Mouse (Mus musculus): ENCODE measurements at regions not wholly inside any gene's neighbourhood (a gene's known extent, or its start where the extent isn't known, plus 50 kb on each side); places are given as distances from the start of the nearest gene placed in this dataset.

DNA sequence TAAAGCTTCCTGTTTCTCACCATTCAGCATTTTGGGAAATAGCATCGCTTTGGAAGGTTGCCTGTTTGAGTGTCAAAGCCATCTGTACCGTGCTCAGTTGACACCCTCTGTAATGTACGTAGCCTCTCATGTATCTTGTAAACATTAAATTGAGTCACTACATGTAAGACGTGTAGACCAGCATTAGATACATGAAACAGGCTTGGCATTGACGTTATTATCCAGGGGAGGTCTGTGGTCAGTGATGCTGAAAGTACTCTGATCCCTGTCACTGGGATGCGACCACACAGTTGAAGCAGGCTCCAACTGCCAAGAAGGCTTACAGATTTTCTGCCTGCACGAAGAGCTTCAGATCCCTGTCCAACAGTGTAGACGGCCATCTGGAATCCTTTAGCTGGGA, 872.3 kb upstream of the Lrrc6 start:
- Histone ChIP-seq H3K4me2 (no peak overlapping the region), H3K27me3 (no peaks in the 10 kb centered on the region), H3K4me3 (no peak overlapping the region), H3K4me1 (replicated peaks) (no peaks in the 10 kb centered on the region), H3K36me3 (no peaks in the 10 kb centered on the region), H3K9me3 (replicated peaks) (no peaks in the 10 kb centered on the region), H3K9ac (no peak overlapping the region), H3K27ac (no peak overlapping the region)
- no peak for ATAC-seq (replicated peaks; ENCODE audit: insufficient number of reproducible peaks, insufficient read depth, low FRiP score, low read depth)
- 70% methylated on average over 8 of the region's 8 CpGs for WGBS

DNA sequence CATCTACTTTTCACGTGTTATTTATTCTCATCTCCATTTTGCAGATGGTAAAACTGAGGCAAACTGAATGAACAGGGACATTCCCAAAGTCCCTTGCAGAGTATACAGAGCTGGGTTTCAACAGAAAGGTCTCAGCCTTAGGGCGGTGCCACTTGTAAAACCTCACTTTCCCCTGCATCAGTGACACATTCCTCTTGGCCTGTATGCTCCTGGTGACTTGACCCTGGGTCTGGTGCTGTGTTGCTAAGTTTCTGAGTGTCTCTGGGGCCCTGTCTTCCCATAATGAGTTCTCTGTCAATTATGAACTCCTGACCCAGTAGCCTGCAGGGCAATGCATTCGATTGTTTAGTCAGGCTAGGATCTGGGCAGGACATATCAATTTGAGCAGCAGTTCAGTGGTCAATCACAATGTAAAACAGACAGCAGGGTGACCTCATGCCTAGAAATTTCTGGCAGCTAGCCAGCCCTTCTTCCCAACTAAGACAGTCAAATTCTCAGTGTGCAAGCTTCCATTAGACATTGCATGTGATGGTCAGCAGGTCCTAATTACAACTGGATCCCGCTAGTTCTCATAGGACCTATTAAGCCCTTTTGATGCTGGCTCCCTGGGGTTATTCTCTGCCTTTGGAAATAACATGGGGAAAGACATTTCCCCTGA, 863.5 kb upstream of the Lrrc6 start:
- ATAC-seq (replicated peaks; ENCODE audit: insufficient number of reproducible peaks, insufficient read depth, low FRiP score, low read depth), result no peak
- WGBS, result 66% methylated on average over 4 of the region's 4 CpGs

GRCm38 (mm10) chr15:67361012-67361571, 860.4 kb upstream of the Lrrc6 start:
- no peak overlapping the region for H3K4me3 ChIP-seq
- no peak for ATAC-seq (replicated peaks; ENCODE audit: insufficient number of reproducible peaks, insufficient read depth, low FRiP score, low read depth)
- no peak overlapping the region for H3K27ac ChIP-seq

More for the DNA sequence above, 863.5 kb upstream of the Lrrc6 start:
- no peak overlapping the region for H3K9ac ChIP-seq
- H3K27me3 ChIP-seq, result no peaks in the 10 kb centered on the region
- no peak overlapping the region for H3K4me2 ChIP-seq
- no peak overlapping the region for H3K27ac ChIP-seq
- no peaks in the 10 kb centered on the region for H3K9me3 ChIP-seq (replicated peaks)
- no peak overlapping the region for H3K4me3 ChIP-seq
- H3K4me1 ChIP-seq (replicated peaks), result peaks cover 9% of the 10 kb centered on the region; the same call in 1 of the 2 replicates
- H3K36me3 ChIP-seq, result no peaks in the 10 kb centered on the region

DNA sequence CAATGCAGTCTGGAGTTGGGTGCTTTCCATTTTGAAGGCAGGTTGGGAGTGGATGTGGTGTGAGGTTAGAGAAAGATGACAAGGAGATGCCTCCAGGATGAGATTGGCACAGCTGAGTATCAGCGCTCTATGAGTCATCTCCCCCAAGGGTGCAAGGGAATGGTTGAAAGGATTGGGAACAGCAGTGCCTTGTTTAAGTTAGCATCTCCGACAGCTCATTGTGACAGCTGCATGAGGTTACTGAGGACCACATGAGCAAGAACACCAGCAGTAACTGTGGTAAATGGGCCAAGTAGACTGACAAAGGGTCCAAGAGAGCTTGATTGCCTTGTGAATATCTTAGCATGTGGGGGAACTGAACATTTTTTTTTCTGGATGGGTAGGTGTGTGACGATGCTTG, 857.2 kb upstream of the Lrrc6 start:
- H3K27me3 ChIP-seq, result no peaks in the 10 kb centered on the region
- no peak overlapping the region for H3K4me2 ChIP-seq
- no peaks in the 10 kb centered on the region for H3K36me3 ChIP-seq
- WGBS, result 81% methylated on average over 3 of the region's 3 CpGs
- H3K4me3 ChIP-seq, result no peak overlapping the region
- H3K9ac ChIP-seq, result no peak overlapping the region
- H3K9me3 ChIP-seq (replicated peaks), result no peaks in the 10 kb centered on the region
- H3K27ac ChIP-seq, result no peak overlapping the region
- no peak for ATAC-seq (replicated peaks; ENCODE audit: insufficient number of reproducible peaks, insufficient read depth, low FRiP score, low read depth)
- H3K4me1 ChIP-seq (replicated peaks), result peaks cover 9% of the 10 kb centered on the region; the same call in 1 of the 2 replicates

More at GRCm38 (mm10) chr15:67361012-67361571, 860.4 kb upstream of the Lrrc6 start:
- Histone ChIP-seq H3K9ac (no peak overlapping the region), H3K4me1 (replicated peaks) (peaks cover 9% of the 10 kb centered on the region; the same call in 1 of the 2 replicates), H3K27me3 (no peaks in the 10 kb centered on the region), H3K4me2 (no peak overlapping the region), H3K36me3 (no peaks in the 10 kb centered on the region), H3K9me3 (replicated peaks) (no peaks in the 10 kb centered on the region)
- WGBS, result 7% methylated on average over 1 of the region's 1 CpGs

DNA sequence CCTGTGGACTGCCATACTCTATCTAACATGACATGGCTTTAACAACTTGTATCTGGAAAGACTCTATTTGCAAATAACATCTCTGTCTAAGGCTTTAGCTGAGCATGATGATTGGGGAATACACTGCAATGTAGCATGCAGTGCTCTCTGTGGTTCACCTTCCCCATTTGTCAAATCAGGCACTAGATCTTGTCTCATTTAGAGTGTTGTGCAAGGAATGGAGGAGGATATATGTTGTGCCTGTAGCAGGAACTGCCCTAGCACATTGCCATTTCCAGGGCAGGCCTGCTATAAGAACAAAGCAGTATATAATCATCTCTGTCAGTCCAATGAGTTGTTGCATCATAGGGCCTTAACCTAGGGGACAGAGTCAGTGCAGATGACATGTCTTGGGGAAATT, 854.6 kb upstream of the Lrrc6 start:
- H3K4me1 ChIP-seq (replicated peaks), result no peaks in the 10 kb centered on the region
- no peak overlapping the region for H3K4me3 ChIP-seq
- no peaks in the 10 kb centered on the region for H3K9me3 ChIP-seq (replicated peaks)
- ATAC-seq (replicated peaks; ENCODE audit: insufficient number of reproducible peaks, insufficient read depth, low FRiP score, low read depth), result no peak
- H3K27me3 ChIP-seq, result no peaks in the 10 kb centered on the region
- H3K4me2 ChIP-seq, result no peak overlapping the region
- H3K36me3 ChIP-seq, result no peaks in the 10 kb centered on the region
- H3K27ac ChIP-seq, result no peak overlapping the region
- H3K9ac ChIP-seq, result no peak overlapping the region

DNA sequence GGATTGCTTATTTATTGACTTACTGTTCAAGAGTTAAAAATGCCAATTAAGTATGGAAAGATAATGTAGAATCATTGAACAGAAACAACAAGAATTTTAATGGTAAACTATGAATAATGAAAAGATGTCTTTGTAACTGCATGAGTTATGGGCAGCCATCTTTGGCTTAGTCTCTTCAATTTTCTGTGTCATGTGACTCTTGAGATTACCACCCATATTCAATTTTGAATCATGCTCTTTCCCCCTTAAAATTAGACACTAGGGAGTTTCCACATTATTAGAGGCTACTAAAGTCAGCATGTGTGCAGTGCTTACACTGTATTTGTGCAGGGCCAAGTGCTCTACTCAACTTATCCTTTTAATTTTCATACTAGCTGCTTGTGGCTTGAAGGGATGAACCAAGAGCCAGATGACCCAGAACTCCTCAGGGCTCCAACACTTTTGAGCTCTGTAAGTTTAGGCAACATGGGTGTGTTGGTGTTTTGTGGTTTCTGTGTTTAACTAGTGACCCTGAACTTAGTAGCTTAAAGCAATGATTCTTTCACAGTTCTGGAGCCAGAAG, 854.0 kb upstream of the Lrrc6 start:
- no peaks in the 10 kb centered on the region for H3K27me3 ChIP-seq
- no peak overlapping the region for H3K4me2 ChIP-seq
- no peaks in the 10 kb centered on the region for H3K4me1 ChIP-seq (replicated peaks)
- H3K27ac ChIP-seq, result no peak overlapping the region
- ATAC-seq (replicated peaks; ENCODE audit: insufficient number of reproducible peaks, insufficient read depth, low FRiP score, low read depth), result no peak
- H3K9me3 ChIP-seq (replicated peaks), result no peaks in the 10 kb centered on the region
- H3K4me3 ChIP-seq, result no peak overlapping the region
- H3K9ac ChIP-seq, result no peak overlapping the region
- no peaks in the 10 kb centered on the region for H3K36me3 ChIP-seq

GRCm38 (mm10) chr15:67349501-67349900, 848.8 kb upstream of the Lrrc6 start:
- WGBS, result 73% methylated on average over 4 of the region's 4 CpGs
- H3K27me3 ChIP-seq, result no peaks in the 10 kb centered on the region

GRCm38 (mm10) chr15:67345179-67346148, 844.8 kb upstream of the Lrrc6 start:
- Histone ChIP-seq H3K4me3 (no peak overlapping the region), H3K9me3 (replicated peaks) (no peaks in the 10 kb centered on the region), H3K27me3 (no peaks in the 10 kb centered on the region), H3K36me3 (no peaks in the 10 kb centered on the region), H3K4me2 (no peak overlapping the region), H3K4me1 (replicated peaks) (no peaks in the 10 kb centered on the region), H3K27ac (no peak overlapping the region), H3K9ac (no peak overlapping the region)
- ATAC-seq (replicated peaks; ENCODE audit: insufficient number of reproducible peaks, insufficient read depth, low FRiP score, low read depth), result no peak
- WGBS, result 69% methylated on average over 7 of the region's 7 CpGs

More at GRCm38 (mm10) chr15:67349501-67349900, 848.8 kb upstream of the Lrrc6 start:
- H3K27ac ChIP-seq, result no peak overlapping the region
- no peak overlapping the region for H3K9ac ChIP-seq
- H3K36me3 ChIP-seq, result no peaks in the 10 kb centered on the region
- H3K4me3 ChIP-seq, result no peak overlapping the region
- no peaks in the 10 kb centered on the region for H3K9me3 ChIP-seq (replicated peaks)
- H3K4me1 ChIP-seq (replicated peaks), result no peaks in the 10 kb centered on the region
- no peak overlapping the region for H3K4me2 ChIP-seq
- no peak for ATAC-seq (replicated peaks; ENCODE audit: insufficient number of reproducible peaks, insufficient read depth, low FRiP score, low read depth)

- Histone ChIP-seq H3K9ac (no peak overlapping the region), H3K9me3 (replicated peaks) (no peaks in the 10 kb centered on the region), H3K4me2 (no peak overlapping the region), H3K4me1 (replicated peaks) (no peaks in the 10 kb centered on the region), H3K36me3 (no peaks in the 10 kb centered on the region), H3K27ac (no peak overlapping the region), H3K27me3 (no peaks in the 10 kb centered on the region), H3K4me3 (no peak overlapping the region)
- ATAC-seq (replicated peaks; ENCODE audit: insufficient number of reproducible peaks, insufficient read depth, low FRiP score, low read depth), result no peak
- 79% methylated on average over 3 of the region's 3 CpGs for WGBS
These were observed 841.3 kb upstream of the Lrrc6 start for GRCm38 (mm10) chr15:67342050-67342449.

DNA sequence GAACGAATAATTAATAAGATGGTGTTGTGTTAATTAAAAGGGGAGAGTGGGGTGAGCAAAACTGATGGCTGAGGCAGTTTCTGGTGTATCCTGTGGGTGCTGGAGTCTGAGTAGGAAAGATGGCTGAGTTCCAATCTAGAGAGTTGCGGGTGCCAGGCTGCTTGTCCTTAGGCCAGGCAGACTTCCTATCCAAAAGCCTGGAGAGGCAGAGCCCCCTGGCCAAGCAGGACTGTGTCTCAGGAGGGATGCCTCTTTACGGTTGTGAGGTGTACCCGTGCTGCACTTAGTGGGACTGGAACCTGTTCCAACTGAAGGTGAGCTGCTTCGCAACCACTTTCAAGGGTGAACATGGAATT, 836.3 kb upstream of the Lrrc6 start:
- H3K4me3 ChIP-seq, result no peak overlapping the region
- no peak for ATAC-seq (replicated peaks; ENCODE audit: insufficient number of reproducible peaks, insufficient read depth, low FRiP score, low read depth)

DNA sequence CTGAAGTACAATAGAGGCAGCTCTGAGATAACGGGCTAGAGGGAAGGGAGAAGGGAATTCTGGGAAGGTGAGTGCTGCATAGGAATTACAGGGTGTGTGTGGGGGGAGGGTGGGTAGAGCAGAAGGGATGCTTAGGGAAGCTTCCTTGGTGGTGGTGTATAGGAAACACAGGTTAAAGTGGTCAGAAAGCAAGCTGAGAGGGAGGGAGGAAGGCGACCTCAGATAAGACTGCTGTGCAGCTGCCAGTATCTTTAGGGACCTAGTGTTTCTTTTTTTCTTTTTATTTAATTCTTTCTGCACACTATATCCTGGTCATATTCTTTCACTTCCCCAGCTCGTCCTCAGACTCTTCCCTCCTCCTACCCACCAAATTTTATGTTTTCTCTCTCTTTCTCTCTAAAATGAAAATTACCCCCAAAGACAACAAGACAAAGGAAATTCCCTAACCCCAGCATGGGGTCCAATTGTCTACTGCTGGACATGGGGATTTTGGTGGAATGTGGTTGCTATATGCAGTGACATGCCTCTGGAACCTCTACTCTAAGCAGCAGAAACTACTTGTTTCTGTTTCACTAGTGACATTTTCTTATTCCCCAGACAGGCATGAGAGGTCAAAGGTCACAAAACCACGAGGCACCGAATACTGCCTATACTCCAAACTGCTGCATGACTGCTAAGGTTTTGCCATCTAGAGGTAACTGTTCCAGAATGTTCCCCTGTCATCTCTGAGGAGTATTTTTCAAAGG, 835.8 kb upstream of the Lrrc6 start:
- Histone ChIP-seq H3K4me3 (no peak overlapping the region), H3K9ac (no peak overlapping the region), H3K27me3 (no peaks in the 10 kb centered on the region), H3K36me3 (no peaks in the 10 kb centered on the region), H3K9me3 (replicated peaks) (no peaks in the 10 kb centered on the region), H3K4me2 (no peak overlapping the region), H3K4me1 (replicated peaks) (peaks cover 8% of the 10 kb centered on the region), H3K27ac (no peak overlapping the region)
- ATAC-seq (replicated peaks; ENCODE audit: insufficient number of reproducible peaks, insufficient read depth, low FRiP score, low read depth), result no peak
- 44% methylated on average over 5 of the region's 5 CpGs for WGBS

More for the DNA sequence above, 836.3 kb upstream of the Lrrc6 start:
- Histone ChIP-seq H3K36me3 (no peaks in the 10 kb centered on the region), H3K27me3 (no peaks in the 10 kb centered on the region), H3K27ac (no peak overlapping the region), H3K4me1 (replicated peaks) (peaks cover 8% of the 10 kb centered on the region), H3K9ac (no peak overlapping the region), H3K9me3 (replicated peaks) (no peaks in the 10 kb centered on the region), H3K4me2 (no peak overlapping the region)
- 84% methylated on average over 5 of the region's 5 CpGs for WGBS
